Mouse (Mus musculus): Measurements from ENCODE around the gene Pcca. TPM values are rescaled to one million over a fixed set of nuclear protein-coding genes. Genes with fewer than 3 reads are reported as not detected.

The Pcca gene
- 31.6 and 33.1 TPM in 2 replicates for polyA plus RNA-seq (2014; fragmentation: Nextera tagmentation; extraction: Ambion mirVana)

DNA sequence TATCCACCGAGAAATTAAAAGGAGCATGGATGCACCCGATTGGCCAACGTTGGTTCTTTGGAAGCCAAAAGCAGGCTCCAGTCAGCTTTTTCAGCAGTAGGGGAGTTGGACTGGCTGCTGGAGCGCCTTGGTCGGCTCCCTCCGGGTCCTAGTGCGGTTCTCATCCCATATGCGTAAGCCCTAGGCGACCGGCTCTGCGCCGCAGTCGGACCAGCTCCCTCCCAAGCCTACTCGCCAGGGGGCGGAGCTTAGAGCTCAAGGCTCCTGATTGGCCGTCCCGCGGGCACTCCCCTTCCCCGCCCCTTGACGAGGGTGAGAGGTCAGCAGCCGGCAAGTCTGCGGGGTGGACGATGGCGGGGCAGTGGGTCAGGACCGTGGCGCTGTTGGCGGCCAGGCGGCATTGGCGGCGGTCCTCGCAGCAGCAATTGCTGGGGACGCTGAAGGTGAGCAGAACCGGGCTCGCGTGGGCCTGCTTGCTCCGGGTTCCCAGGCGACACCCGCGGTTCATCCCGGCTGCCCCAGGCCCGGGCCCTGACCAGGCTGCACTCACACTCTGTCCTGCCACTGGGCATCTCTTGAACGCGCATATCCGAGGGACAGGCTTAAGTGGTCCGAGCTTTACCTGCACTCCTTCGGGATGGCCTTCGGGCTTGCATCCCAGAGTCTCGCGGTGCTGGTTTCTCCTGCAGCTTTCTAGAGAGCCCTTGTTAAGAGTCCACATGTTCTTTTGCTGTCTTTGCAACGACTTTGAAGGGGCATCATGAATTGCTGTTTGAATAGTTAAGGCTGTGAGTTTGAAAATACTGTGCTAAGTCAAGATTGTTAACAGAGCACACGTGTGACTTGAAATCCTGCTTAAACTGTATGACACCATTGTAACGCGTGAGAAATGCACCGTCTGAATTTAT, at the start of gene Pcca:
Gene Pcca, plus strand, starts transcription at position 308 of the 908 bp plus-strand sequence.
- Histone ChIP-seq H3K4me1 (replicated peaks; ENCODE audit: control insufficient read depth, insufficient read depth, low read length) (no peaks in the 10 kb centered on the region), H3K9ac (ENCODE audit: low read depth, low read length) (peak within 1 kb of the TSS; percentile 52), H3K36me3 (ENCODE audit: control insufficient read depth, insufficient read depth, low read length) (no peaks in the 10 kb centered on the region), H3K4me2 (replicated peaks; ENCODE audit: low read depth, low read length) (peak within 1 kb of the TSS; percentile 61), H3K27ac (ENCODE audit: low read depth, low read length) (no peak within 1 kb of the TSS), H3K27me3 (ENCODE audit: control insufficient read depth, insufficient read depth, low read length) (no peaks in the 10 kb centered on the region), H3K9me3 (ENCODE audit: control insufficient read depth, low read length) (no peaks in the 10 kb centered on the region), H3K4me3 (ENCODE audit: low read depth, low read length) (peak within 1 kb of the TSS; percentile 59)
- DNase-seq (ENCODE audit: low spot score), result peak; percentile 97
- ATAC-seq (ENCODE audit: low FRiP score), result peak; percentile 100
- 2% methylated on average over 54 of the region's 54 CpGs for WGBS

DNA sequence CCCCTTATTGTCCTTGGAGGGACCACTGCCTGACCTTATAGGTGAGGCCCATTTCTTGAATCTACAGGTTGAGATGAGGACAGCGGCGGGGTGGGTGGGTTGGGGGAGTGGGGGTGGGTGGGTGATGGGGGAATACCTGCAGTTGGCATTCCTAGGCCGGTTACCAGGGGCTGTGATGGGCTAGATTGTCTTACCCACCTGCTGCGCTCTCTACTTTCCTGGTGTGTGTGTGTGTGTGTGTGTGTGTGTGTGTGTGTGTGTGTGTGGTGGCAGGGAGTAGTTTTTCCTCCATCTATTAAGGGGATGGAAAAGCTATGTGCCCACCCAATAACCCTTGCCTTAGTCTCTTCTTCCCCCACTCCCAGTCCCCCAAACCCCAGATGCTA, 49.7 kb upstream of the Pcca start:
- Histone ChIP-seq H3K4me2 (replicated peaks; ENCODE audit: low read depth, low read length) (peak overlapping the region; percentile 48; the same call in 1 of the 2 replicates), H3K36me3 (ENCODE audit: control insufficient read depth, insufficient read depth, low read length) (no peaks in the 10 kb centered on the region), H3K4me3 (ENCODE audit: low read depth, low read length) (no peak overlapping the region), H3K27ac (ENCODE audit: low read depth, low read length) (0 out of 2 replicates have a peak overlapping the region, but pooled peaks have one; percentile 20), H3K9me3 (ENCODE audit: control insufficient read depth, low read length) (no peaks in the 10 kb centered on the region), H3K9ac (ENCODE audit: low read depth, low read length) (no peak overlapping the region), H3K4me1 (replicated peaks; ENCODE audit: control insufficient read depth, insufficient read depth, low read length) (peaks cover 2% of the 10 kb centered on the region; the same call in 1 of the 2 replicates), H3K27me3 (ENCODE audit: control insufficient read depth, insufficient read depth, low read length) (peaks cover 52% of the 10 kb centered on the region)
- no peak for ATAC-seq (ENCODE audit: low FRiP score)
- DNase-seq (ENCODE audit: low spot score), result no peak
- WGBS, result 11% methylated on average over 4 of the region's 4 CpGs

DNA sequence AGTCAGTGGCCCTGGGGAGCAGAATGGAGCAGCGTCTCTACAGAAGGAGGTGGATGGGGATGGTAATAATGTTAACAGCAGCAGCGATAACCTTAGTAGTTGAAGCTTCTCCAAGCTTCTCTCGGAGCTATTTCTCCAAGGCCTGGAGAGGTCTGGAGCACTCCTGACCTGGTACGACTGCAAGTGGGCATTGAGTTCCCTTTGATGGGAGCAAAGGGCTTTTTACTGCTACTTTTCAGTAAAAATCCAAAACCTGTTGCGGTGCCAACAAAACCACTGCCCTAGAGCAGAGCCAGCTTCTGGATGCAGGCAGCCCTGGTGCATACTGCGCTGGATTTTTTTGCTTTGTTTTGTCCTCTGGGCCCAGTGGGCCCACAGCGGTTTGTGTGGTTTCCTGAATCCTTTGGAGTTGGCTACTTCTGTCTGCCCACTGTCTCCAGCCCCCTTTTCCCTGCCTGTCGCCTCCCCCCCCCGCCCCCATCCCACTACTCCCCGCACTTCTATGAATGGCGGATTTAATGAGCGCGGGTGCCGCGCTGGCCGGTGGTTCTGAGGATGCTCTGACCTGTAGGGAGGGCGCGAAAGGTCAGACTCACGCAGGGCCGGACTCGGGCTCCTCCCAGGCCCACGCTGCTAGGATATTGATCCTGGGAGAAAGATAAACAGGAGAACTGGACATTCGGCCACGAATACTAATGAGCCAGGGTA, 49.1 kb upstream of the Pcca start:
- DNase-seq (ENCODE audit: low spot score) (peak; percentile 56), ATAC-seq (ENCODE audit: low FRiP score) (no peak)
- peaks cover 52% of the 10 kb centered on the region for H3K27me3 ChIP-seq (ENCODE audit: control insufficient read depth, insufficient read depth, low read length)
- H3K4me2 ChIP-seq (replicated peaks; ENCODE audit: low read depth, low read length), result peak overlapping the region; percentile 48
- peak overlapping the region; percentile 24; the same call in 1 of the 2 replicates for H3K9ac ChIP-seq (ENCODE audit: low read depth, low read length)
- H3K27ac ChIP-seq (ENCODE audit: low read depth, low read length), result peak overlapping the region; percentile 20
- no peaks in the 10 kb centered on the region for H3K9me3 ChIP-seq (ENCODE audit: control insufficient read depth, low read length)
- H3K4me1 ChIP-seq (replicated peaks; ENCODE audit: control insufficient read depth, insufficient read depth, low read length), result peaks cover 2% of the 10 kb centered on the region; the same call in 1 of the 2 replicates
- under 1% methylated on average over 24 of the region's 24 CpGs for WGBS
- H3K36me3 ChIP-seq (ENCODE audit: control insufficient read depth, insufficient read depth, low read length), result no peaks in the 10 kb centered on the region
- peak overlapping the region; percentile 14; the same call in 1 of the 2 replicates for H3K4me3 ChIP-seq (ENCODE audit: low read depth, low read length)

DNA sequence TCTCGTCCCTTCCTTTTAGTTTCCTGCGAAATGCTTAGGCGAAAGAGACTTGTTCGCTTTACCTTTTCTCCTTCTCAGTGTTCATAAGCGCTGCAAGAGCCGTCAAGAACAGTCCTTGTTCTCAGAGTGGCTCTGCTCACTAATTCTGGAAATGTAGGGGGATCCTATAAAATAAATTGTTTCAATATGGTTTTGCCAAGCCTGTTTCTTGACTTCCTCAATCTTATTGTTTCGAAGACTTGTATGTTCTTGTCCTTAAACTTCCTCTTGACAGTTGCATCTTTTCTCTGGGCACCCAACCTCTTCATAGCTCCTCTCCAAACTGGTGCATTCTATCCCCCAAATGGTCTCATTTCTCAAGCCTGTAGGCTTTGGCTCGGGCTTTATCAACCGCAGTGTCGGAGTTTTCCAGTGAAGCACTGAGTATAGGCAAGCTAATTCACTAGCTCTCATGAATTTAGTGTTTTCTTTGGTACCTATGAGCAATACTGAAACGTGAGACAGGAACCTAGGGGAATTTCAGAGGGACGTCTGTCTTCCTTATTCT, 48.4 kb upstream of the Pcca start:
- DNase-seq (ENCODE audit: low spot score) (peak; percentile 63), ATAC-seq (ENCODE audit: low FRiP score) (no peak)
- H3K4me1 ChIP-seq (replicated peaks; ENCODE audit: control insufficient read depth, insufficient read depth, low read length), result peaks cover 2% of the 10 kb centered on the region; the same call in 1 of the 2 replicates
- H3K36me3 ChIP-seq (ENCODE audit: control insufficient read depth, insufficient read depth, low read length), result no peaks in the 10 kb centered on the region
- WGBS, result 1% methylated on average over 12 of the region's 12 CpGs
- peak overlapping the region; percentile 20; the same call in 1 of the 2 replicates for H3K27ac ChIP-seq (ENCODE audit: low read depth, low read length)
- H3K4me2 ChIP-seq (replicated peaks; ENCODE audit: low read depth, low read length), result peak overlapping the region; percentile 48
- H3K4me3 ChIP-seq (ENCODE audit: low read depth, low read length), result peak overlapping the region; percentile 14; the same call in 1 of the 2 replicates
- peak overlapping the region; percentile 24; the same call in 1 of the 2 replicates for H3K9ac ChIP-seq (ENCODE audit: low read depth, low read length)
- H3K27me3 ChIP-seq (ENCODE audit: control insufficient read depth, insufficient read depth, low read length), result peaks cover 54% of the 10 kb centered on the region
- H3K9me3 ChIP-seq (ENCODE audit: control insufficient read depth, low read length), result no peaks in the 10 kb centered on the region

DNA sequence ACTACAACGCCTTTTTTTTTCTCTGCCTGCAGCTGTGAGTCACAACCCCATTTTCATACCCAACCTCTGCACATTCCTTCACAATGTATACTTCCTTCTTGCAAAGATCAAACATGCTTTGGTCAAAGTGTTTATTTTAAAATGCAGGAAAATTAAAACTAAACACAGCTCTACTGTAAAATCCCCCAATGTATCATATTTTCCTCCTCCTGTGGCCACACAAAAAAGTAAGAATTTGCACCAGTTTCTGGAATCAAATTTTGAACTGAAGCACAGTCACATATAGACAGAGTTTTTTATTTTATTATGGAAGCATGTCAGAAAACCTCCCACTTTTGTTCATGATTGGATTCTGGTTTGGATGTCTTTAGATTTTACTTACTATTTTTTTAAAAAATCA, 47.5 kb upstream of the Pcca start:
- peaks cover 2% of the 10 kb centered on the region; the same call in 1 of the 2 replicates for H3K4me1 ChIP-seq (replicated peaks; ENCODE audit: control insufficient read depth, insufficient read depth, low read length)
- ATAC-seq (ENCODE audit: low FRiP score) (no peak), DNase-seq (ENCODE audit: low spot score) (peak; percentile 30)
- H3K9ac ChIP-seq (ENCODE audit: low read depth, low read length), result no peak overlapping the region
- H3K4me3 ChIP-seq (ENCODE audit: low read depth, low read length), result no peak overlapping the region
- no peaks in the 10 kb centered on the region for H3K36me3 ChIP-seq (ENCODE audit: control insufficient read depth, insufficient read depth, low read length)
- no peak overlapping the region for H3K4me2 ChIP-seq (replicated peaks; ENCODE audit: low read depth, low read length)
- no peaks in the 10 kb centered on the region for H3K9me3 ChIP-seq (ENCODE audit: control insufficient read depth, low read length)
- no peak overlapping the region for H3K27ac ChIP-seq (ENCODE audit: low read depth, low read length)
- WGBS, result 21% methylated on average over 1 of the region's 1 CpGs
- peaks cover 57% of the 10 kb centered on the region for H3K27me3 ChIP-seq (ENCODE audit: control insufficient read depth, insufficient read depth, low read length)

DNA sequence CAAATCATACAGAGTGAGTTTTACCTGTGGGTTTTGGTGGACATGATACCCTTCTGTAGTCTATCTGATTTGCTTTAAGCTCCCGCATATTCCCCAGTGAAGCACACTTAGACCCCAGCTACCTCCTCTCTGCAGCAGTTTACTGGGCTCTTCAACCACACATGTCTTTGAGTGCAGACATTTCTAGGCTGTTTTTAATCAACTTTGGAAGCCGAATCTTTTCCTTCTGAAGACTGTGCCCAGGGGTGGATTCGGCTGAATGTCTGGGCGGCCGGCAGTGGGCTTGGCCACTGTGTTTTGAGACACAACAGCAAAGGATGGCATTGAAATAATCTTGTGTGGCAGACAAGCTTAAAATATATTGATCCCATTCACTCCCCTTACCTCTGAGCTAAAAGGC, 46.8 kb upstream of the Pcca start:
- WGBS, result 4% methylated on average over 5 of the region's 5 CpGs
- H3K27me3 ChIP-seq (ENCODE audit: control insufficient read depth, insufficient read depth, low read length), result peaks cover 55% of the 10 kb centered on the region
- H3K9ac ChIP-seq (ENCODE audit: low read depth, low read length), result no peak overlapping the region
- no peak overlapping the region for H3K4me2 ChIP-seq (replicated peaks; ENCODE audit: low read depth, low read length)
- ATAC-seq (ENCODE audit: low FRiP score) (no peak), DNase-seq (ENCODE audit: low spot score) (peak; percentile 52)
- H3K36me3 ChIP-seq (ENCODE audit: control insufficient read depth, insufficient read depth, low read length), result no peaks in the 10 kb centered on the region
- no peak overlapping the region for H3K4me3 ChIP-seq (ENCODE audit: low read depth, low read length)
- no peak overlapping the region for H3K27ac ChIP-seq (ENCODE audit: low read depth, low read length)
- H3K9me3 ChIP-seq (ENCODE audit: control insufficient read depth, low read length), result no peaks in the 10 kb centered on the region
- peaks cover 2% of the 10 kb centered on the region; the same call in 1 of the 2 replicates for H3K4me1 ChIP-seq (replicated peaks; ENCODE audit: control insufficient read depth, insufficient read depth, low read length)

DNA sequence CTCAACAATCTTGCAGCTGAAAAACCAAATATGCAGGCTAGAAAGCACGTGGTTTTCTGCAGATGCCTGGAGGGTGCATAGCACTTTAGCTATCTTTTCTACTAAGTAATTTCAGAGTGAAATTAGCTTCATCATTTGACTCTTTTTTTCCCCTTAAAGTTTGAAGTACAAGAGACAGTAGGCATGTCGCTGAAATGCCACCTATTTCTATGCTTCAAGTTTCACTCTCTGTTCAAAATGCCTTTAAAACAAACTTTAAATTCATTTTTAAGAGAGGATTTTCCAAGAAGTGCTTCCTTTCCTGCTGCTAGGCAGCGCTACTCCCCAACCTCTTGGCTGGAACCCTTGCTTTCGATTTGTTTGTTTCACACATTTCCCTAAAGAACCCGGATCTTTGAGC, 45.1 kb upstream of the Pcca start:
- H3K4me3 ChIP-seq (ENCODE audit: low read depth, low read length), result no peak overlapping the region

DNA sequence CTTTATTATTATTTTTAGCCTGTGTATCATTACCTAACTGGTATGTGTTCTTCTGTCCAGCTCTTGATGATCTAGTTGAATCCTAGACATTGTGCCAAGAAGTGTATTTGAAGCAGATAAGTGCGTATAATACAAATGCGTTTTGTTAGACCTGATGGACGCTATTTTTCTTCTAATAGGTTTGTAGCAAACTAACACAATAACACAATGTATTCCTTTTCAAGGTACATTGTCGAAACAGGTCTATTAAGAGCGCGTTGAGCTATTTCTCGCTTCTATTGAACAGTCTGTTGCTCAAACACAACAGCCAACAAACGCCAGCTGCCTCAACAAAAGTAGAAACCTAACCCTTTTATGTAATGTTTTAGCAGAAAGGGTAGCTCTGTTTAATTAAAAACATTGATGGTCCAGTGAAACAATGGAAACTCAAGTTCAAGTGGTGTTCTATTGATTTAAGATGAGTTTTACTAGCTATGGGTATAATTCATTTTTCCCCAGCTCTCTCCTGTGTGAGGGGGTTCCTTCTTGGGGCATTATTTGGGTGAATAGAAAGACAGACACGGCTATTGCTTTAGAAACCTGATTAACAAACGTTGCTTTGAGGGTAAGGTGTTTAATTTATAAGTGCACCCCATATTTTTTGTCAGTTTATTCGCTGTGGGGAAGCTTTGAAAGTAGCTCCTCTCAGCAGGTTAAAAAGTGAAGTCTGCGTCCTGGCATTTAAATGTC, 44.3 kb upstream of the Pcca start:
- H3K9ac ChIP-seq (ENCODE audit: low read depth, low read length), result no peak overlapping the region
- peaks cover 36% of the 10 kb centered on the region for H3K27me3 ChIP-seq (ENCODE audit: control insufficient read depth, insufficient read depth, low read length)
- no peaks in the 10 kb centered on the region for H3K9me3 ChIP-seq (ENCODE audit: control insufficient read depth, low read length)
- peak overlapping the region; percentile 42 for H3K4me2 ChIP-seq (replicated peaks; ENCODE audit: low read depth, low read length)
- no peaks in the 10 kb centered on the region for H3K36me3 ChIP-seq (ENCODE audit: control insufficient read depth, insufficient read depth, low read length)
- peak; percentile 20; the same call in 1 of the 2 replicates for ATAC-seq (ENCODE audit: low FRiP score)
- no peak overlapping the region for H3K27ac ChIP-seq (ENCODE audit: low read depth, low read length)
- H3K4me1 ChIP-seq (replicated peaks; ENCODE audit: control insufficient read depth, insufficient read depth, low read length), result no peaks in the 10 kb centered on the region
- peak; percentile 57 for DNase-seq (ENCODE audit: low spot score)
- WGBS, result 2% methylated on average over 12 of the region's 12 CpGs
- peak overlapping the region; percentile 25 for H3K4me3 ChIP-seq (ENCODE audit: low read depth, low read length)

More for the DNA sequence above, 45.1 kb upstream of the Pcca start:
- H3K9me3 ChIP-seq (ENCODE audit: control insufficient read depth, low read length), result no peaks in the 10 kb centered on the region
- WGBS, result 2% methylated on average over 5 of the region's 5 CpGs
- H3K27me3 ChIP-seq (ENCODE audit: control insufficient read depth, insufficient read depth, low read length), result peaks cover 44% of the 10 kb centered on the region
- ATAC-seq (ENCODE audit: low FRiP score) (no peak), DNase-seq (ENCODE audit: low spot score) (peak; percentile 52)
- H3K4me1 ChIP-seq (replicated peaks; ENCODE audit: control insufficient read depth, insufficient read depth, low read length), result peaks cover 2% of the 10 kb centered on the region; the same call in 1 of the 2 replicates
- H3K36me3 ChIP-seq (ENCODE audit: control insufficient read depth, insufficient read depth, low read length), result no peaks in the 10 kb centered on the region
- no peak overlapping the region for H3K9ac ChIP-seq (ENCODE audit: low read depth, low read length)
- H3K4me2 ChIP-seq (replicated peaks; ENCODE audit: low read depth, low read length), result no peak overlapping the region
- H3K27ac ChIP-seq (ENCODE audit: low read depth, low read length), result no peak overlapping the region
